Mouse (Mus musculus): ENCODE results near the gene Nxpe4. TPM values are rescaled to one million over a fixed set of nuclear protein-coding genes. Genes with fewer than 3 reads are reported as not detected.

Gene Nxpe4
- polyA plus RNA-seq, 1 experiment = 0.54 TPM

- H3K4me3 ChIP-seq (ENCODE audit: control insufficient read depth, insufficient read depth, low read length) = no peak within 1 kb of the TSS
- no peaks in the 10 kb centered on the region for H3K4me1 ChIP-seq (replicated peaks; ENCODE audit: control insufficient read depth, insufficient read depth, low read length)
- H3K36me3 ChIP-seq (ENCODE audit: control insufficient read depth, insufficient read depth, low read length) = no peaks in the 10 kb centered on the region
- no peak within 1 kb of the TSS for H3K27ac ChIP-seq (ENCODE audit: control insufficient read depth, insufficient read depth, low read length)
- DNase-seq = no peak
- no peak for TF ChIP-seq CTCF (IDR thresholded peaks at IDR 0.05; ENCODE audit: borderline replicate concordance, control insufficient read depth, extremely low read depth, insufficient read depth, low read length, poor library complexity)
- TF ChIP-seq POLR2A (IDR thresholded peaks at IDR 0.05; ENCODE audit: control insufficient read depth, extremely low read depth, insufficient read depth, low read length, poor library complexity) = no peak
- 14% methylated on average over 2 of the region's 2 CpGs for WGBS
- no peaks in the 10 kb centered on the region for H3K27me3 ChIP-seq (ENCODE audit: control insufficient read depth, insufficient read depth, low read length)
These were observed 191.4 kb downstream of the Nxpe4 start, which contains the start of gene Nxpe2 for GRCm38 (mm10) chr9:48353148-48353698. Gene Nxpe2, minus strand, starts transcription at chr9:48353454.

- WGBS = 55% methylated on average over 4 of the region's 4 CpGs
- H3K4me1 ChIP-seq (replicated peaks; ENCODE audit: control insufficient read depth, insufficient read depth, low read length) = no peaks in the 10 kb centered on the region
- DNase-seq = no peak
- H3K27ac ChIP-seq (ENCODE audit: control insufficient read depth, insufficient read depth, low read length) = no peak overlapping the region
- no peaks in the 10 kb centered on the region for H3K36me3 ChIP-seq (ENCODE audit: control insufficient read depth, insufficient read depth, low read length)
- H3K27me3 ChIP-seq (ENCODE audit: control insufficient read depth, insufficient read depth, low read length) = no peaks in the 10 kb centered on the region
- no peak overlapping the region for H3K4me3 ChIP-seq (ENCODE audit: control insufficient read depth, insufficient read depth, low read length)
- TF ChIP-seq CTCF (IDR thresholded peaks at IDR 0.05; ENCODE audit: borderline replicate concordance, control insufficient read depth, extremely low read depth, insufficient read depth, low read length, poor library complexity) (no peak), POLR2A (IDR thresholded peaks at IDR 0.05; ENCODE audit: control insufficient read depth, extremely low read depth, insufficient read depth, low read length, poor library complexity) (no peak)
These were observed 192.3 kb downstream of the Nxpe4 start for GRCm38 (mm10) chr9:48354122-48354521.

GRCm38 (mm10) chr9:48354793-48355192 is 193.0 kb downstream of the Nxpe4 start:
- no peaks in the 10 kb centered on the region for H3K36me3 ChIP-seq (ENCODE audit: control insufficient read depth, insufficient read depth, low read length)
- WGBS = 44% methylated on average over 3 of the region's 3 CpGs
- DNase-seq = peak; percentile 63
- no peaks in the 10 kb centered on the region for H3K27me3 ChIP-seq (ENCODE audit: control insufficient read depth, insufficient read depth, low read length)
- H3K4me3 ChIP-seq (ENCODE audit: control insufficient read depth, insufficient read depth, low read length) = no peak overlapping the region
- H3K27ac ChIP-seq (ENCODE audit: control insufficient read depth, insufficient read depth, low read length) = no peak overlapping the region
- H3K4me1 ChIP-seq (replicated peaks; ENCODE audit: control insufficient read depth, insufficient read depth, low read length) = no peaks in the 10 kb centered on the region
- TF ChIP-seq CTCF (IDR thresholded peaks at IDR 0.05; ENCODE audit: borderline replicate concordance, control insufficient read depth, extremely low read depth, insufficient read depth, low read length, poor library complexity) = no peak
- TF ChIP-seq POLR2A (IDR thresholded peaks at IDR 0.05; ENCODE audit: control insufficient read depth, extremely low read depth, insufficient read depth, low read length, poor library complexity) = no peak

GRCm38 (mm10) chr9:48357097-48357496 is 195.3 kb downstream of the Nxpe4 start:
- 46% methylated on average over 3 of the region's 3 CpGs for WGBS
- Histone ChIP-seq H3K36me3 (ENCODE audit: control insufficient read depth, insufficient read depth, low read length) (no peaks in the 10 kb centered on the region), H3K4me3 (ENCODE audit: control insufficient read depth, insufficient read depth, low read length) (no peak overlapping the region), H3K27me3 (ENCODE audit: control insufficient read depth, insufficient read depth, low read length) (no peaks in the 10 kb centered on the region), H3K27ac (ENCODE audit: control insufficient read depth, insufficient read depth, low read length) (no peak overlapping the region), H3K4me1 (replicated peaks; ENCODE audit: control insufficient read depth, insufficient read depth, low read length) (no peaks in the 10 kb centered on the region)
- TF ChIP-seq CTCF (IDR thresholded peaks at IDR 0.05; ENCODE audit: borderline replicate concordance, control insufficient read depth, extremely low read depth, insufficient read depth, low read length, poor library complexity) (no peak), POLR2A (IDR thresholded peaks at IDR 0.05; ENCODE audit: control insufficient read depth, extremely low read depth, insufficient read depth, low read length, poor library complexity) (no peak)
- no peak for DNase-seq

GRCm38 (mm10) chr9:48360826-48361225 is 199.0 kb downstream of the Nxpe4 start:
- TF ChIP-seq CTCF (IDR thresholded peaks at IDR 0.05; ENCODE audit: borderline replicate concordance, control insufficient read depth, extremely low read depth, insufficient read depth, low read length, poor library complexity) (no peak), POLR2A (IDR thresholded peaks at IDR 0.05; ENCODE audit: control insufficient read depth, extremely low read depth, insufficient read depth, low read length, poor library complexity) (no peak)
- 90% methylated on average over 4 of the region's 4 CpGs for WGBS
- peak; percentile 26 for DNase-seq
- Histone ChIP-seq H3K4me3 (ENCODE audit: control insufficient read depth, insufficient read depth, low read length) (no peak overlapping the region), H3K36me3 (ENCODE audit: control insufficient read depth, insufficient read depth, low read length) (no peaks in the 10 kb centered on the region), H3K27ac (ENCODE audit: control insufficient read depth, insufficient read depth, low read length) (no peak overlapping the region), H3K4me1 (replicated peaks; ENCODE audit: control insufficient read depth, insufficient read depth, low read length) (no peaks in the 10 kb centered on the region), H3K27me3 (ENCODE audit: control insufficient read depth, insufficient read depth, low read length) (no peaks in the 10 kb centered on the region)

GRCm38 (mm10) chr9:48361815-48362631 is 200.2 kb downstream of the Nxpe4 start:
- Histone ChIP-seq H3K36me3 (ENCODE audit: control insufficient read depth, insufficient read depth, low read length) (no peaks in the 10 kb centered on the region), H3K27ac (ENCODE audit: control insufficient read depth, insufficient read depth, low read length) (no peak overlapping the region), H3K4me3 (ENCODE audit: control insufficient read depth, insufficient read depth, low read length) (no peak overlapping the region), H3K4me1 (replicated peaks; ENCODE audit: control insufficient read depth, insufficient read depth, low read length) (no peaks in the 10 kb centered on the region), H3K27me3 (ENCODE audit: control insufficient read depth, insufficient read depth, low read length) (no peaks in the 10 kb centered on the region)
- no peak for DNase-seq
- 92% methylated on average over 14 of the region's 14 CpGs for WGBS
- TF ChIP-seq CTCF (IDR thresholded peaks at IDR 0.05; ENCODE audit: borderline replicate concordance, control insufficient read depth, extremely low read depth, insufficient read depth, low read length, poor library complexity) (no peak), POLR2A (IDR thresholded peaks at IDR 0.05; ENCODE audit: control insufficient read depth, extremely low read depth, insufficient read depth, low read length, poor library complexity) (no peak)

All from thymus, adult 2 months (tissue).